Mouse (Mus musculus): ENCODE results near the gene Sgcd. TPM values are rescaled to one million over a fixed set of nuclear protein-coding genes. Genes with fewer than 3 reads are reported as not detected.
"Not testable (repeated sequence)": the region's sequence is repeated elsewhere in the genome, so short reads cannot be mapped to it uniquely, and the experiment has no call there.

Sgcd gene
- polyA plus RNA-seq, 1 experiment = 2.1 TPM

- TF ChIP-seq CTCF (IDR thresholded peaks at IDR 0.05; ENCODE audit: extremely low read depth, insufficient read depth, low read length) = no peak
- Histone ChIP-seq H3K27ac (ENCODE audit: insufficient read depth, low read length) (no peak overlapping the region), H3K4me3 (ENCODE audit: insufficient read depth, low read length) (no peak overlapping the region), H3K4me1 (ENCODE audit: control insufficient read depth, insufficient read depth, low read length) (no peaks in the 10 kb centered on the region)
Measured at GRCm38 (mm10) chr11:47810307-47810706, 178.5 kb downstream of the Sgcd start.

GRCm38 (mm10) chr11:47804101-47804715, 184.6 kb downstream of the Sgcd start:
- H3K27ac ChIP-seq (ENCODE audit: insufficient read depth, low read length) = no peak overlapping the region
- H3K4me1 ChIP-seq (ENCODE audit: control insufficient read depth, insufficient read depth, low read length) = no peaks in the 10 kb centered on the region
- TF ChIP-seq CTCF (IDR thresholded peaks at IDR 0.05; ENCODE audit: extremely low read depth, insufficient read depth, low read length) = no peak
- TF ChIP-seq POLR2A (IDR thresholded peaks at IDR 0.05; ENCODE audit: extremely low read depth, insufficient read depth, low read length) = no peak
- no peak overlapping the region for H3K4me3 ChIP-seq (ENCODE audit: insufficient read depth, low read length)

GRCm38 (mm10) chr11:47777916-47778226, 210.9 kb downstream of the Sgcd start:
- TF ChIP-seq CTCF (IDR thresholded peaks at IDR 0.05; ENCODE audit: extremely low read depth, insufficient read depth, low read length) = no peak
- no peak for TF ChIP-seq POLR2A (IDR thresholded peaks at IDR 0.05; ENCODE audit: extremely low read depth, insufficient read depth, low read length)
- H3K4me1 ChIP-seq (ENCODE audit: control insufficient read depth, insufficient read depth, low read length) = no peaks in the 10 kb centered on the region
- no peak overlapping the region for H3K27ac ChIP-seq (ENCODE audit: insufficient read depth, low read length)
- no peak overlapping the region for H3K4me3 ChIP-seq (ENCODE audit: insufficient read depth, low read length)

GRCm38 (mm10) chr11:47777226-47777915, 211.4 kb downstream of the Sgcd start:
- no peak for TF ChIP-seq CTCF (IDR thresholded peaks at IDR 0.05; ENCODE audit: extremely low read depth, insufficient read depth, low read length)
- TF ChIP-seq POLR2A (IDR thresholded peaks at IDR 0.05; ENCODE audit: extremely low read depth, insufficient read depth, low read length) = no peak
- Histone ChIP-seq H3K4me1 (ENCODE audit: control insufficient read depth, insufficient read depth, low read length) (no peaks in the 10 kb centered on the region), H3K4me3 (ENCODE audit: insufficient read depth, low read length) (no peak overlapping the region), H3K27ac (ENCODE audit: insufficient read depth, low read length) (no peak overlapping the region)

GRCm38 (mm10) chr11:47776019-47776418, 212.8 kb downstream of the Sgcd start:
- no peak for TF ChIP-seq POLR2A (IDR thresholded peaks at IDR 0.05; ENCODE audit: extremely low read depth, insufficient read depth, low read length)
- TF ChIP-seq CTCF (IDR thresholded peaks at IDR 0.05; ENCODE audit: extremely low read depth, insufficient read depth, low read length) = no peak
- H3K4me3 ChIP-seq (ENCODE audit: insufficient read depth, low read length) = no peak overlapping the region

GRCm38 (mm10) chr11:47765859-47766258, 222.9 kb downstream of the Sgcd start:
- H3K4me3 ChIP-seq (ENCODE audit: insufficient read depth, low read length) = no peak overlapping the region
- H3K4me1 ChIP-seq (ENCODE audit: control insufficient read depth, insufficient read depth, low read length) = no peaks in the 10 kb centered on the region
- no peak for TF ChIP-seq CTCF (IDR thresholded peaks at IDR 0.05; ENCODE audit: extremely low read depth, insufficient read depth, low read length)
- TF ChIP-seq POLR2A (IDR thresholded peaks at IDR 0.05; ENCODE audit: extremely low read depth, insufficient read depth, low read length) = no peak
- no peak overlapping the region for H3K27ac ChIP-seq (ENCODE audit: insufficient read depth, low read length)

More at GRCm38 (mm10) chr11:47776019-47776418, 212.8 kb downstream of the Sgcd start:
- Histone ChIP-seq H3K4me1 (ENCODE audit: control insufficient read depth, insufficient read depth, low read length) (no peaks in the 10 kb centered on the region), H3K27ac (ENCODE audit: insufficient read depth, low read length) (no peak overlapping the region)

- not testable (repeated sequence) for H3K27ac ChIP-seq (ENCODE audit: insufficient read depth, low read length); H3K4me1 ChIP-seq (ENCODE audit: control insufficient read depth, insufficient read depth, low read length); H3K4me3 ChIP-seq (ENCODE audit: insufficient read depth, low read length)
Measured at GRCm38 (mm10) chr11:47763569-47763968, 225.2 kb downstream of the Sgcd start.

- no peaks in the 10 kb centered on the region for H3K4me1 ChIP-seq (ENCODE audit: control insufficient read depth, insufficient read depth, low read length)
- no peak overlapping the region for H3K27ac ChIP-seq (ENCODE audit: insufficient read depth, low read length)
- no peak overlapping the region for H3K4me3 ChIP-seq (ENCODE audit: insufficient read depth, low read length)
- TF ChIP-seq POLR2A (IDR thresholded peaks at IDR 0.05; ENCODE audit: extremely low read depth, insufficient read depth, low read length) = no peak
- TF ChIP-seq CTCF (IDR thresholded peaks at IDR 0.05; ENCODE audit: extremely low read depth, insufficient read depth, low read length) = no peak
Measured at GRCm38 (mm10) chr11:47759015-47759414, 229.8 kb downstream of the Sgcd start.

- Histone ChIP-seq H3K4me3 (ENCODE audit: insufficient read depth, low read length) (no peak overlapping the region), H3K27ac (ENCODE audit: insufficient read depth, low read length) (no peak overlapping the region), H3K4me1 (ENCODE audit: control insufficient read depth, insufficient read depth, low read length) (no peaks in the 10 kb centered on the region)
- no peak for TF ChIP-seq POLR2A (IDR thresholded peaks at IDR 0.05; ENCODE audit: extremely low read depth, insufficient read depth, low read length)
Measured at GRCm38 (mm10) chr11:47742806-47743205, 246.0 kb downstream of the Sgcd start.

GRCm38 (mm10) chr11:47704930-47705787, 283.6 kb downstream of the Sgcd start:
- TF ChIP-seq CTCF (IDR thresholded peaks at IDR 0.05; ENCODE audit: extremely low read depth, insufficient read depth, low read length) (no peak), POLR2A (IDR thresholded peaks at IDR 0.05; ENCODE audit: extremely low read depth, insufficient read depth, low read length) (no peak)
- H3K27ac ChIP-seq (ENCODE audit: insufficient read depth, low read length) = no peak overlapping the region
- no peaks in the 10 kb centered on the region; the same call in 1 of the 2 replicates for H3K4me1 ChIP-seq (ENCODE audit: control insufficient read depth, insufficient read depth, low read length)
- no peak overlapping the region for H3K4me3 ChIP-seq (ENCODE audit: insufficient read depth, low read length)

Data from cortical plate, adult 2 months (tissue).